Mouse (Mus musculus) B cell, adult 2 months (primary cell): ENCODE measurements around the gene Psmc1.

ENCODE experiments used
- DNase-seq, 2 experiments: peaks; one replicate each; pipeline ENCODE4 v3.0.0; 2022

Gene Psmc1

GRCm38 (mm10) chr12:100109986-100110696, at the start of gene Psmc1:
Psmc1 (plus strand) TSS chr12:100110154.
- DNase-seq, result peak; percentile 80 to 83

- no peak for DNase-seq
These were observed 48.9 kb upstream of the Psmc1 start for GRCm38 (mm10) chr12:100061071-100061470.

GRCm38 (mm10) chr12:100061826-100062225, 48.1 kb upstream of the Psmc1 start:
- DNase-seq, result no peak

- no peak for DNase-seq
These were observed 47.4 kb upstream of the Psmc1 start for GRCm38 (mm10) chr12:100062584-100062983.

GRCm38 (mm10) chr12:100065109-100065508, 44.8 kb upstream of the Psmc1 start:
- DNase-seq, result no peak

- no peak for DNase-seq
These were observed 42.5 kb upstream of the Psmc1 start for GRCm38 (mm10) chr12:100067477-100067876.

GRCm38 (mm10) chr12:100073201-100073672, 36.7 kb upstream of the Psmc1 start:
- no peak for DNase-seq

- no peak for DNase-seq
These were observed 34.2 kb upstream of the Psmc1 start for GRCm38 (mm10) chr12:100075715-100076114.

GRCm38 (mm10) chr12:100079636-100080286, 30.2 kb upstream of the Psmc1 start:
- no peak for DNase-seq

GRCm38 (mm10) chr12:100088026-100088425, 21.9 kb upstream of the Psmc1 start:
- no peak for DNase-seq

- no peak for DNase-seq
These were observed 20.7 kb upstream of the Psmc1 start for GRCm38 (mm10) chr12:100089265-100089664.

GRCm38 (mm10) chr12:100090750-100091149, 19.2 kb upstream of the Psmc1 start:
- DNase-seq, result no peak

- no peak for DNase-seq
These were observed 16.9 kb upstream of the Psmc1 start for GRCm38 (mm10) chr12:100093046-100093445.

GRCm38 (mm10) chr12:100099971-100100706, 9.8 kb upstream of the Psmc1 start:
- no peak for DNase-seq

GRCm38 (mm10) chr12:100100707-100101030, 9.3 kb upstream of the Psmc1 start:
- no peak for DNase-seq

- no peak for DNase-seq
These were observed 8.3 kb upstream of the Psmc1 start for GRCm38 (mm10) chr12:100101651-100102050.

- no peak for DNase-seq
These were observed 5.4 kb upstream of the Psmc1 start for GRCm38 (mm10) chr12:100104530-100104929.

- peak; percentile 85 to 87 for DNase-seq
These were observed 3.6 kb upstream of the Psmc1 start for GRCm38 (mm10) chr12:100106275-100106895.

GRCm38 (mm10) chr12:100107436-100107835, 2.5 kb upstream of the Psmc1 start:
- DNase-seq, result no peak

GRCm38 (mm10) chr12:100115982-100116381, 6.0 kb downstream of the Psmc1 start:
- no peak for DNase-seq

- no peak for DNase-seq
These were observed 13.0 kb downstream of the Psmc1 start for GRCm38 (mm10) chr12:100122921-100123381.

GRCm38 (mm10) chr12:100123476-100123875, 13.5 kb downstream of the Psmc1 start:
- no peak for DNase-seq
